Mouse (Mus musculus) brain, embryonic 14.5 days (tissue): ENCODE data around the gene Tln1.

Experiments
- CTCF ChIP-seq: fragments of 200-500 bp; IDR thresholded peaks from 2 replicates; pipeline ENCODE4 v1.5.1; 2012; ENCODE audit warnings: inconsistent platforms, mild to moderate bottlenecking, moderate library complexity, borderline replicate concordance; ENCODE audit not compliant: insufficient read depth, insufficient read length; ENCODE audit errors: extremely low read depth
- POLR2A ChIP-seq: fragments of 200-500 bp; IDR thresholded peaks from 2 replicates; pipeline ENCODE4 v1.6.1; 2012; ENCODE audit warnings: mild to moderate bottlenecking, inconsistent platforms, borderline replicate concordance; ENCODE audit not compliant: poor library complexity, insufficient read depth, insufficient read length, severe bottlenecking; ENCODE audit errors: extremely low read depth

- TF ChIP-seq CTCF = no peak
- TF ChIP-seq POLR2A = no peak
These were observed 13.4 kb downstream of the Tln1 start for GRCm38 (mm10) chr4:43549055-43549454.
